Mouse (Mus musculus): ENCODE data around the gene Mogat2.

- TF ChIP-seq CTCF (conservative IDR thresholded peaks at IDR 0.05; ENCODE audit: low read length) (no peak), NANOG (IDR thresholded peaks at IDR 0.05; ENCODE audit: borderline replicate concordance, low read length) (no peak), POU5F1 (IDR thresholded peaks at IDR 0.05; ENCODE audit: borderline replicate concordance, low read length) (no peak)
Measured at GRCm38 (mm10) chr7:99208704-99209103, 29.7 kb downstream of the Mogat2 start.
